Mouse (Mus musculus) left cerebral cortex, postnatal 14 days (tissue): ENCODE results near the gene Snx17. TPM values are rescaled to one million over a fixed set of nuclear protein-coding genes. Genes with fewer than 3 reads are reported as not detected.

ENCODE experiments used
- DNase-seq, 2 experiments: peaks; one replicate each; pipeline ENCODE4 v3.0.0; 2021 to 2022; ENCODE audit warnings: low spot score in 2 of 2, mixed read lengths in 1 of 2
- intact Hi-C: fragments of 180-260 bp; cut with DNase I; formaldehyde crosslinking; loops from one replicate; pipeline ENCODE4 v1.15.1; 2025
- long read RNA-seq, 2 experiments: library from polyadenylated mRNA; stranded (forward); transcript quantifications; one replicate each; pipeline ENCODE4 v2.0.0; 2021
- total RNA-seq, 2 experiments: library from RNA; stranded (reverse); gene quantifications; 2 replicates each; pipeline ENCODE4 v1.2.3; 2021

Snx17 gene
- total RNA-seq: 10 to 100 TPM; 72.2 to 77.1 TPM
- long read RNA-seq, experiment 1, transcript Snx17-201 (15 exons, 2,018 nt): major isoform, 70 of 85 reads
- long read RNA-seq, experiment 1, partial matches to known transcripts: 9 of 85 reads
- long read RNA-seq, experiment 1, other reads (novel, unspliced or antisense): 6 of 85 reads
- long read RNA-seq, experiment 2, transcript Snx17-201 (15 exons, 2,018 nt): major isoform, 62 of 74 reads
- long read RNA-seq, experiment 2, partial matches to known transcripts: 4 of 74 reads
- long read RNA-seq, experiment 2, other reads (novel, unspliced or antisense): 8 of 74 reads

- DNase-seq: peak; percentile 99 to 100
- intact Hi-C loops: loop anchor here (10.0 kb wide), 1 partner anchor 238 kb away; no protein-coding TSS in a partner anchor
Observed at GRCm38 (mm10) chr5:31192939-31193630, at the start of gene Snx17, which contains the start of gene Eif2b4. TSS of gene Snx17 (plus strand) at chr5:31193227. TSS of gene Eif2b4 (minus strand) at chr5:31193430.

GRCm38 (mm10) chr5:31149781-31150180 lies 43.2 kb upstream of the Snx17 start:
- intact Hi-C loops: no loop called here
- no peak for DNase-seq

- intact Hi-C loops: no loop called here
- DNase-seq: no peak
Observed at GRCm38 (mm10) chr5:31151746-31152145, 41.3 kb upstream of the Snx17 start.

- no peak for DNase-seq
- intact Hi-C loops: no loop called here
Observed at GRCm38 (mm10) chr5:31153516-31154151, 39.4 kb upstream of the Snx17 start.

- peak; percentile 77 to 80 for DNase-seq
- intact Hi-C loops: no loop called here
Observed at GRCm38 (mm10) chr5:31154152-31154553, 38.9 kb upstream of the Snx17 start, which contains the start of gene Mpv17. TSS of gene Mpv17 (minus strand) at chr5:31154251.

- no peak for DNase-seq
- intact Hi-C loops: no loop called here
Observed at GRCm38 (mm10) chr5:31162462-31162861, 30.6 kb upstream of the Snx17 start.

- intact Hi-C loops: no loop called here
Observed at GRCm38 (mm10) chr5:31164878-31165277, 28.1 kb upstream of the Snx17 start.

GRCm38 (mm10) chr5:31168630-31169029 lies 24.4 kb upstream of the Snx17 start:
- DNase-seq: no peak
- intact Hi-C loops: no loop called here

More at GRCm38 (mm10) chr5:31164878-31165277, 28.1 kb upstream of the Snx17 start:
- DNase-seq: no peak

- intact Hi-C loops: no loop called here
- peak; percentile 44 to 53 for DNase-seq
Observed at GRCm38 (mm10) chr5:31179301-31179765, 13.7 kb upstream of the Snx17 start.

- peak; percentile 97 to 99 for DNase-seq
- intact Hi-C loops: no loop called here
Observed at GRCm38 (mm10) chr5:31179766-31180630, 13.0 kb upstream of the Snx17 start, which contains the start of the genes Gm29609 and Gtf3c2. TSS of gene Gm29609 (minus strand) at chr5:31179911. TSS of gene Gtf3c2 (minus strand) at chr5:31180144.

- DNase-seq: no peak
- intact Hi-C loops: no loop called here
Observed at GRCm38 (mm10) chr5:31181183-31181770, 11.8 kb upstream of the Snx17 start.

- intact Hi-C loops: no loop called here
- DNase-seq: no peak
Observed at GRCm38 (mm10) chr5:31183678-31184077, 9.3 kb upstream of the Snx17 start.

GRCm38 (mm10) chr5:31188223-31188840 lies 4.7 kb upstream of the Snx17 start:
- no peak for DNase-seq
- intact Hi-C loops: no loop called here

- intact Hi-C loops: loop anchor here (10.0 kb wide), 1 partner anchor 235 kb away; no protein-coding TSS in a partner anchor
- DNase-seq: no peak
Observed at GRCm38 (mm10) chr5:31190201-31190600, 2.8 kb upstream of the Snx17 start.

- DNase-seq: peak in 1 of 2 experiments; percentile 77
- intact Hi-C loops: loop anchor here (10.0 kb wide), 1 partner anchor 237 kb away; no protein-coding TSS in a partner anchor
Observed at GRCm38 (mm10) chr5:31192045-31192938, 735 bp upstream of the Snx17 start.

- intact Hi-C loops: loop anchor here (10.0 kb wide), 1 partner anchor 239 kb away; no protein-coding TSS in a partner anchor
- DNase-seq: no peak
Observed at GRCm38 (mm10) chr5:31193631-31194281, 729 bp downstream of the Snx17 start.
